Comparison of ENCODE assay signal across 32 mouse cellular contexts in genomic region chr11:51293956-51294530, GRCm38 (mm10). TPM values are rescaled to one million over a fixed set of nuclear protein-coding genes. Genes with fewer than 3 reads are reported as not detected.
A peak's percentile ranks its signal among the peaks of the same experiment; 100 is the strongest.
DNase-seq lines count a peak whose midpoint lies in the region; ATAC-seq and TF ChIP-seq lines count a peak whose summit lies in the region.
"Had no signal": no experiment of that assay in that cellular context is flagged by ENCODE, and none has a peak within 500 bp of the region (broad histone marks: within the 10 kb centered on the region; RNA-seq: fewer than 3 reads in every experiment).

No protein-coding gene starts in this region.

- peaks cover 20% of the 10 kb centered on the region for H3K27me3 ChIP-seq in heart, embryonic 10.5 days (ENCODE audit: insufficient read depth, poor library complexity, severe bottlenecking)
- no peaks in the 10 kb centered on the region for H3K27me3 ChIP-seq in lung, embryonic 14.5 days (ENCODE audit: insufficient read depth, low read length)

- no peak for TF ChIP-seq POLR2A in lung, adult 2 months (IDR thresholded peaks at IDR 0.05; ENCODE audit: borderline replicate concordance, extremely low read depth, low read depth, low read length)

- peaks cover 4% of the 10 kb centered on the region for H3K9me3 ChIP-seq in heart, embryonic 10.5 days
- H3K9me3 ChIP-seq in lung, embryonic 14.5 days (ENCODE audit: low read depth, low read length) = peaks cover 9% of the 10 kb centered on the region; the same call in 1 of the 2 replicates
- H3K9me3 ChIP-seq: forebrain, embryonic 15.5 days; hindbrain, embryonic 12.5 days had no signal

- peaks cover 7% of the 10 kb centered on the region; the same call in 1 of the 2 replicates for H3K36me3 ChIP-seq in heart, embryonic 10.5 days
- no peaks in the 10 kb centered on the region for H3K36me3 ChIP-seq in lung, embryonic 14.5 days (ENCODE audit: insufficient read depth)
- H3K36me3 ChIP-seq: forebrain, embryonic 15.5 days; hindbrain, embryonic 12.5 days; liver, embryonic 13.5 days; neural tube, embryonic 12.5 days had no signal

- H3K27ac ChIP-seq in heart, embryonic 10.5 days = no peak overlapping the region
- H3K27ac ChIP-seq in lung, embryonic 14.5 days (ENCODE audit: low read depth) = no peak overlapping the region
- H3K27ac ChIP-seq: forebrain, embryonic 15.5 days; gastrocnemius, adult 2 months; hindbrain, embryonic 12.5 days; left cerebral cortex, adult 2 months; limb, embryonic 13.5 days; liver, embryonic 13.5 days; neural tube, embryonic 12.5 days had no signal

- no peak overlapping the region for H3K9ac ChIP-seq in lung, embryonic 14.5 days
- H3K9ac ChIP-seq: forebrain, embryonic 15.5 days; hindbrain, embryonic 12.5 days; limb, embryonic 13.5 days; liver, embryonic 13.5 days; neural tube, embryonic 12.5 days had no signal

- no peak overlapping the region for H3K4me2 ChIP-seq in lung, embryonic 14.5 days
- H3K4me2 ChIP-seq: forebrain, embryonic 15.5 days; heart, embryonic 11.5 days; hindbrain, embryonic 12.5 days; limb, embryonic 13.5 days; liver, embryonic 13.5 days; neural tube, embryonic 12.5 days had no signal

- no peak for ATAC-seq in lung, embryonic 14.5 days (ENCODE audit: insufficient read depth)
- ATAC-seq: forebrain, embryonic 15.5 days; intestine, embryonic 16.5 days had no signal

- DNase-seq in heart, embryonic 10.5 days (ENCODE audit: low spot score) = peak; percentile 10
- DNase-seq in heart, adult 18-20 months = no peak
- DNase-seq in lung, embryonic 14.5 days = peak; percentile 35
- no peak for DNase-seq in lung, adult 2 months
- DNase-seq in brain, adult 2 months (ENCODE audit: low read depth, low spot score) = peak; percentile 53
- peak; percentile 54 for DNase-seq in gonadal fat pad, adult 2 months (ENCODE audit: low read depth)
- no peak for DNase-seq in layer of hippocampus, postnatal 25 days (ENCODE audit: extremely low spot score in 1 of 2, low spot score in 1 of 2)
- DNase-seq in thymus, postnatal 4 days = no peak
- DNase-seq: adrenal gland, postnatal 14 days; cerebellum, adult 18-20 months; cerebellum, postnatal 10 days; gastrocnemius, adult 2 months; gastrocnemius, postnatal 36 days; heart, postnatal 14 days; kidney, adult 8-10 months; kidney, postnatal 14 days; layer of hippocampus, adult 9-11 months; liver, embryonic 13.5 days; lung, adult 18-20 months; lung, postnatal 14 days; midbrain, embryonic 14.5 days; thymus, postnatal 14 days had no signal

- TF ChIP-seq CTCF in lung, embryonic 14.5 days (IDR thresholded peaks at IDR 0.05; ENCODE audit: low read depth) = no peak
- no peak for TF ChIP-seq CTCF in lung, adult 2 months (IDR thresholded peaks at IDR 0.05; ENCODE audit: insufficient read depth, low read length)

- peaks cover 12% of the 10 kb centered on the region for H3K4me1 ChIP-seq in heart, embryonic 10.5 days
- no peaks in the 10 kb centered on the region for H3K4me1 ChIP-seq in lung, embryonic 14.5 days (ENCODE audit: insufficient read depth)
- H3K4me1 ChIP-seq in lung, adult 2 months (ENCODE audit: control insufficient read depth, insufficient read depth, low read length) = peaks cover 8% of the 10 kb centered on the region

- WGBS in heart, embryonic 10.5 days = 82% methylated on average over 2 of the region's 2 CpGs
- 58% methylated on average over 2 of the region's 2 CpGs for WGBS in lung, embryonic 14.5 days
- WGBS in lung, adult 2 months = 62% methylated on average over 2 of the region's 2 CpGs

- H3K4me3 ChIP-seq in heart, embryonic 10.5 days = no peak overlapping the region
- H3K4me3 ChIP-seq in lung, embryonic 14.5 days (ENCODE audit: low read depth, low read length) = no peak overlapping the region
- H3K4me3 ChIP-seq in lung, adult 2 months (replicated peaks; ENCODE audit: extremely low read depth, low read depth, low read length) = no peak overlapping the region
- H3K4me3 ChIP-seq: forebrain, embryonic 15.5 days; gastrocnemius, adult 2 months; hindbrain, embryonic 12.5 days; left cerebral cortex, adult 2 months; limb, embryonic 13.5 days; liver, embryonic 13.5 days; neural tube, embryonic 12.5 days had no signal

RNA-seq across cellular contexts. Expression of gene Col23a1, which starts 4.3 kb away (rescaled TPM):
- polyA plus RNA-seq in heart, embryonic 10.5 days (2016; fragmentation: Nextera tagmentation; extraction: Ambion mirVana) = 10.2 and 12.1 TPM in 2 replicates
- total RNA-seq in heart, adult 18-20 months (2021) = 1 to 10 TPM; 2.0 to 2.1 TPM
- 27.6 and 29.4 TPM in 2 replicates for polyA plus RNA-seq in lung, embryonic 14.5 days (2014; fragmentation: Nextera tagmentation; extraction: Ambion mirVana)
- 17.8 and 27.1 TPM in 2 replicates for polyA plus RNA-seq in lung, adult 2 months (2012; rRNA removed)
- polyA plus RNA-seq in gonadal fat pad, adult 2 months (2012; rRNA removed) = 8.0 and 9.8 TPM in 2 replicates
- 1 to 10 TPM; 5.0 to 5.4 TPM for total RNA-seq in layer of hippocampus, postnatal 25 days (2021)

RNA-seq across cellular contexts. Expression of gene BC049762, which starts 31.2 kb away (rescaled TPM):
- 0.36 and 0.47 TPM in 2 replicates for polyA plus RNA-seq in heart, embryonic 10.5 days (2016; fragmentation: Nextera tagmentation; extraction: Ambion mirVana)
- not detected for total RNA-seq in heart, adult 18-20 months (2021)
- 0.53 and 1.4 TPM in 2 replicates for polyA plus RNA-seq in lung, embryonic 14.5 days (2014; fragmentation: Nextera tagmentation; extraction: Ambion mirVana)
- polyA plus RNA-seq in lung, adult 2 months (2012; rRNA removed) = not detected in 2 replicates
- 2.1 and 2.2 TPM in 2 replicates for polyA plus RNA-seq in gonadal fat pad, adult 2 months (2012; rRNA removed)
- total RNA-seq in layer of hippocampus, postnatal 25 days (2021) = under 1 TPM; 0.42 to 0.68 TPM
- total RNA-seq: common myeloid progenitor, adult 5-6 weeks; gastrocnemius, adult 2 months; gastrocnemius, postnatal 36 days; heart, postnatal 14 days; left cerebral cortex, adult 2 months; left cerebral cortex, postnatal 25 days; MEL had no signal
- polyA plus RNA-seq: midbrain, embryonic 14.5 days had no signal

RNA-seq across cellular contexts. Expression of gene Clk4, which starts 32.5 kb away (rescaled TPM):
- polyA plus RNA-seq in heart, embryonic 10.5 days (2016; fragmentation: Nextera tagmentation; extraction: Ambion mirVana) = 71.2 and 86.8 TPM in 2 replicates
- 10 to 100 TPM; 26.9 to 37.2 TPM for total RNA-seq in heart, adult 18-20 months (2021)
- 106 and 115 TPM in 2 replicates for polyA plus RNA-seq in lung, embryonic 14.5 days (2014; fragmentation: Nextera tagmentation; extraction: Ambion mirVana)
- polyA plus RNA-seq in lung, adult 2 months (2012; rRNA removed) = 32.0 and 48.1 TPM in 2 replicates
- 44.4 and 54.9 TPM in 2 replicates for polyA plus RNA-seq in gonadal fat pad, adult 2 months (2012; rRNA removed)
- 100 to 1,000 TPM; 105 to 127 TPM for total RNA-seq in layer of hippocampus, postnatal 25 days (2021)

Comparison
In these comparisons a context has a peak if more than half of its experiments do, and no peak if none do; other contexts are left out.
1. DNase-seq: peak in heart, embryonic 10.5 days (single experiment), lung, embryonic 14.5 days (single experiment), brain, adult 2 months (single experiment) and gonadal fat pad, adult 2 months (single experiment); none in heart, adult 18-20 months (0 of 2), lung, adult 2 months (single experiment), layer of hippocampus, postnatal 25 days (0 of 2) and thymus, postnatal 4 days (single experiment).